16 mouse cellular contexts compared by ENCODE assay signal in the genomic region with DNA sequence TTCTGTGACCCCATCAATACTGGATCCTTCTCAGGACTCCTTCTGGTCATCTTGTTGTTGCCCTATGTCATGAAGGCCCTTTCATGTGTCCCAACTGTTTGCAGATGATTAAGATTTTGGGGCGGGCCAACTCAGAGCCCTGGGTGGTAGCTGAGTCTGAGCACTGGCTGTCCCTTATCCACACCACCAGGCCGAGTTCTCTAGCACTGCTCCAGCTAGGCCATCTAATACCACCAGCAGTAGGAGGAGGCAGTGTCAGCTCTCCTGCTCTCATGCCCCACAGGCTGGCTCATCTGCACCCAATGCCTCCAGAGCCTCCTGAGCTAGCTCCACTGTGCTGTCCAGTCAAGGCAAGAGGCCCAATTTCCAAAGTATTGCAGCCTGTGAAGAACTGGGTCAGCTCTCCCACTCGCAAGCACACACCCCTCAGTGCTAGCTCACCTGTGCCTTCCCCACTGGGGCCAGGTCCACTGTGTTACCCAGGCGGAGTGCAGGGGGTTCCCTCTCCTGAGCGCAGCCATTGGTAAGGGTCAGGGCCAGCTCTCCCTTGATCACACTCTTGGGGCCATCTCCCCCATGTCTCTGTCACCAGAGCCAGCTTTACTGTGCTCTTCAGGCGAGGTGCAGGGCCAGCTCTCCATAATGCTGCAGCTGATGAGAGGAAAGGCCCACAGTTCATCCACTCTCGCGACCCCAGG.
DNase-seq lines count a peak whose midpoint lies in the region; ATAC-seq and TF ChIP-seq lines count a peak whose summit lies in the region.
"Had no signal": no experiment of that assay in that cellular context is flagged by ENCODE, and none has a peak within 500 bp of the region (broad histone marks: within the 10 kb centered on the region; RNA-seq: fewer than 3 reads in every experiment).

No protein-coding gene starts in this region.

- no peak overlapping the region for H3K4me3 ChIP-seq in heart, embryonic 12.5 days
- H3K4me3 ChIP-seq in kidney, postnatal 0 days (replicated peaks; ENCODE audit: low read depth, low read length), result no peak overlapping the region
- H3K4me3 ChIP-seq in midbrain, embryonic 12.5 days, result no peak overlapping the region
- H3K4me3 ChIP-seq: gastrocnemius, adult 2 months; hindbrain, embryonic 10.5 days; layer of hippocampus, adult 2 months had no signal

- peak; percentile 51 for ATAC-seq in heart, embryonic 12.5 days (ENCODE audit: insufficient number of reproducible peaks, low FRiP score)
- peak; percentile 2; the same call in 1 of the 2 replicates for ATAC-seq in kidney, postnatal 0 days (replicated peaks; ENCODE audit: low FRiP score, low read depth)
- 0 out of 2 replicates have a peak, but pooled peaks have one; percentile 34 for ATAC-seq in midbrain, embryonic 12.5 days (ENCODE audit: low FRiP score, low read depth)
- no peak for ATAC-seq in erythroid progenitor cell, adult 5-6 weeks (replicated peaks; ENCODE audit: low FRiP score, poor library complexity, severe bottlenecking)

- H3K4me2 ChIP-seq in heart, embryonic 12.5 days, result no peak overlapping the region
- no peak overlapping the region for H3K4me2 ChIP-seq in kidney, postnatal 0 days (ENCODE audit: low read length)
- H3K4me2 ChIP-seq in midbrain, embryonic 12.5 days (replicated peaks), result no peak overlapping the region

- WGBS in heart, embryonic 12.5 days, result 75% methylated on average over 8 of the region's 8 CpGs
- 87% methylated on average over 8 of the region's 8 CpGs for WGBS in kidney, postnatal 0 days
- WGBS in midbrain, embryonic 12.5 days, result 89% methylated on average over 8 of the region's 8 CpGs

- no peaks in the 10 kb centered on the region for H3K36me3 ChIP-seq in heart, embryonic 12.5 days
- no peaks in the 10 kb centered on the region for H3K36me3 ChIP-seq in kidney, postnatal 0 days (ENCODE audit: insufficient read depth, low read length)
- H3K36me3 ChIP-seq in midbrain, embryonic 12.5 days, result no peaks in the 10 kb centered on the region
- H3K36me3 ChIP-seq: hindbrain, embryonic 10.5 days had no signal

- H3K9ac ChIP-seq in heart, embryonic 12.5 days, result no peak overlapping the region
- no peak overlapping the region for H3K9ac ChIP-seq in kidney, postnatal 0 days (ENCODE audit: low read depth, low read length)
- H3K9ac ChIP-seq in midbrain, embryonic 12.5 days (replicated peaks), result no peak overlapping the region

- no peak for TF ChIP-seq CTCF in kidney, postnatal 0 days (IDR thresholded peaks at IDR 0.05; ENCODE audit: low read depth)

- H3K4me1 ChIP-seq in heart, embryonic 12.5 days (replicated peaks), result 0 out of 2 replicates have a peak, but pooled peaks cover 4% of the 10 kb centered on the region
- H3K4me1 ChIP-seq in kidney, postnatal 0 days (replicated peaks; ENCODE audit: insufficient read depth, low read length), result 0 out of 2 replicates have a peak, but pooled peaks cover 4% of the 10 kb centered on the region
- no peaks in the 10 kb centered on the region for H3K4me1 ChIP-seq in midbrain, embryonic 12.5 days
- H3K4me1 ChIP-seq: hindbrain, embryonic 10.5 days had no signal

- H3K27ac ChIP-seq in heart, embryonic 12.5 days (ENCODE audit: poor library complexity, severe bottlenecking), result no peak overlapping the region
- no peak overlapping the region for H3K27ac ChIP-seq in kidney, postnatal 0 days
- no peak overlapping the region for H3K27ac ChIP-seq in midbrain, embryonic 12.5 days (replicated peaks)
- H3K27ac ChIP-seq: gastrocnemius, adult 2 months; hindbrain, embryonic 10.5 days; layer of hippocampus, adult 2 months had no signal

- no peak for DNase-seq in heart, adult 9 months (ENCODE audit: low spot score in 2 of 2)
- DNase-seq in kidney, postnatal 0 days (ENCODE audit: low spot score), result no peak
- DNase-seq in kidney, adult 9 months, result no peak
- peak; percentile 41 for DNase-seq in 3T3-L1 (ENCODE audit: low read depth, low spot score)
- DNase-seq: adrenal gland, postnatal 10 days; B cell, adult 2 months; cerebellum, adult 11 months; cerebellum, postnatal 14 days; gastrocnemius, adult 2 months; kidney, adult 2 months; right cerebral cortex, postnatal 14 days had no signal

- no peaks in the 10 kb centered on the region for H3K27me3 ChIP-seq in heart, embryonic 12.5 days (replicated peaks)
- H3K27me3 ChIP-seq in kidney, postnatal 0 days (ENCODE audit: insufficient read depth, low read length), result no peaks in the 10 kb centered on the region
- no peaks in the 10 kb centered on the region for H3K27me3 ChIP-seq in midbrain, embryonic 12.5 days

- no peaks in the 10 kb centered on the region for H3K9me3 ChIP-seq in heart, embryonic 12.5 days (replicated peaks)
- H3K9me3 ChIP-seq in kidney, postnatal 0 days (replicated peaks; ENCODE audit: low read length), result no peaks in the 10 kb centered on the region
- H3K9me3 ChIP-seq in midbrain, embryonic 12.5 days, result no peaks in the 10 kb centered on the region
- H3K9me3 ChIP-seq: hindbrain, embryonic 10.5 days had no signal
